Mouse (Mus musculus): Measurements from ENCODE around the gene Mcrip2.

GRCm38 (mm10) chr17:25829558-25830017 lies 39.0 kb downstream of the Mcrip2 start:
- TF ChIP-seq POLR2A (IDR thresholded peaks at IDR 0.05; ENCODE audit: extremely low read depth, insufficient read depth, low read length) (no peak), CTCF (IDR thresholded peaks at IDR 0.05; ENCODE audit: extremely low read depth, insufficient read depth, low read length) (no peak)

Data from cortical plate, adult 2 months (tissue).